Mouse (Mus musculus) myocyte (in vitro differentiated cells): ENCODE measurements at regions not wholly inside any gene's neighbourhood (a gene's known extent, or its start where the extent isn't known, plus 50 kb on each side); places are given as distances from the start of the nearest gene placed in this dataset.

Experiments used
- H3K27me3 ChIP-seq: one replicate; pipeline ENCODE4 v1.6.1; 2011; ENCODE audit not compliant: control insufficient read depth, insufficient read depth, insufficient read length
- H3K36me3 ChIP-seq: one replicate; pipeline ENCODE4 v1.6.1; 2011; ENCODE audit not compliant: control insufficient read depth, insufficient read depth
- H3K4me2 ChIP-seq: one replicate; pipeline ENCODE4 v1.6.1; 2011; ENCODE audit warnings: low read depth, control low read depth
- H3K4me3 ChIP-seq: one replicate; pipeline ENCODE4 v1.5.1; 2011; ENCODE audit warnings: mild to moderate bottlenecking, control low read depth, moderate library complexity
- H3K79me2 ChIP-seq: one replicate; pipeline ENCODE4 v1.6.1; 2011; ENCODE audit not compliant: control insufficient read depth, insufficient read depth
- H3ac ChIP-seq: one replicate; pipeline ENCODE4 v1.6.1; 2011; ENCODE audit not compliant: control insufficient read depth, insufficient read length
- CEBPB ChIP-seq: IDR thresholded peaks from 2 replicates; pipeline ENCODE4 v1.6.1; 2011; ENCODE audit warnings: mild to moderate bottlenecking, moderate library complexity; ENCODE audit not compliant: poor library complexity, insufficient read depth, severe bottlenecking
- E2F4 ChIP-seq: IDR thresholded peaks from one replicate; pipeline ENCODE4 v1.6.1; 2011; ENCODE audit warnings: mild to moderate bottlenecking, control low read depth, moderate library complexity; ENCODE audit not compliant: insufficient read depth
- MAX ChIP-seq: IDR thresholded peaks from one replicate; pipeline ENCODE4 v1.6.1; 2011; ENCODE audit warnings: low read depth, mild to moderate bottlenecking, control low read depth
- MYOD1 ChIP-seq, 3 experiments: IDR thresholded peaks; one replicate each; pipeline ENCODE4 v1.6.1; 2011; ENCODE audit warnings: control low read depth in 2 of 3, low read depth in 2 of 3, mild to moderate bottlenecking in 2 of 3, moderate library complexity in 1 of 3; ENCODE audit not compliant: insufficient read length in 2 of 3, control insufficient read depth in 1 of 3
- MYOG ChIP-seq, 3 experiments: IDR thresholded peaks; one replicate each; pipeline ENCODE4 v1.6.1; 2011; ENCODE audit warnings: control low read depth in 2 of 3, low read depth in 2 of 3, mild to moderate bottlenecking in 2 of 3; ENCODE audit not compliant: insufficient read length in 2 of 3, control insufficient read depth in 1 of 3, insufficient read depth in 1 of 3
- POLR2A ChIP-seq: IDR thresholded peaks from one replicate; pipeline ENCODE4 v1.6.1; 2011; ENCODE audit warnings: low read depth, mild to moderate bottlenecking, control low read depth, moderate library complexity; ENCODE audit not compliant: insufficient read length
- POLR2AphosphoS2 ChIP-seq: IDR thresholded peaks from one replicate; pipeline ENCODE4 v1.6.1; 2011; ENCODE audit warnings: low read depth, control low read depth; ENCODE audit not compliant: insufficient read length
- REST ChIP-seq: IDR thresholded peaks from one replicate; pipeline ENCODE4 v1.6.1; 2011; ENCODE audit warnings: mild to moderate bottlenecking, control low read depth, moderate library complexity; ENCODE audit not compliant: insufficient read depth, insufficient read length
- SRF ChIP-seq: IDR thresholded peaks from one replicate; pipeline ENCODE4 v1.6.1; 2011; ENCODE audit warnings: low read depth; ENCODE audit not compliant: control insufficient read depth, insufficient read length
- TCF12 ChIP-seq: IDR thresholded peaks from one replicate; pipeline ENCODE4 v1.6.1; 2011; ENCODE audit warnings: mild to moderate bottlenecking, control low read depth; ENCODE audit not compliant: poor library complexity, insufficient read depth, severe bottlenecking
- TCF3 ChIP-seq: IDR thresholded peaks from one replicate; pipeline ENCODE4 v1.6.1; 2011; ENCODE audit warnings: low read depth, control low read depth; ENCODE audit not compliant: insufficient read length
- USF1 ChIP-seq: IDR thresholded peaks from one replicate; pipeline ENCODE4 v1.6.1; 2011; ENCODE audit warnings: low read depth, mild to moderate bottlenecking, control low read depth, moderate library complexity

- Histone ChIP-seq H3K79me2 (no peaks in the 10 kb centered on the region), H3K4me2 (no peak overlapping the region), H3K4me3 (no peak overlapping the region), H3K36me3 (no peaks in the 10 kb centered on the region), H3ac (no peak overlapping the region), H3K27me3 (no peaks in the 10 kb centered on the region)
- no peak for TF ChIP-seq REST
- no peak for TF ChIP-seq MYOD1 (IDR thresholded peaks at IDR 0.05; ENCODE audit: control insufficient read depth in 1 of 3, insufficient read length in 2 of 3, low read depth in 2 of 3)
- TF ChIP-seq USF1: no peak
- TF ChIP-seq TCF12: no peak
- no peak for TF ChIP-seq E2F4
- TF ChIP-seq CEBPB: no peak
- no peak for TF ChIP-seq TCF3
- no peak for TF ChIP-seq POLR2AphosphoS2
- no peak for TF ChIP-seq MYOG (IDR thresholded peaks at IDR 0.05; ENCODE audit: control insufficient read depth in 1 of 3, insufficient read depth in 1 of 3, insufficient read length in 2 of 3, low read depth in 2 of 3)
- TF ChIP-seq SRF: no peak
- TF ChIP-seq POLR2A: no peak
Measured at GRCm38 (mm10) chr2:17838859-17839581, 107.8 kb upstream of the Nebl start.

- Histone ChIP-seq H3ac (no peak overlapping the region), H3K4me2 (no peak overlapping the region), H3K79me2 (no peaks in the 10 kb centered on the region), H3K4me3 (no peak overlapping the region), H3K27me3 (no peaks in the 10 kb centered on the region), H3K36me3 (no peaks in the 10 kb centered on the region)
- no peak for TF ChIP-seq USF1
- TF ChIP-seq MYOD1 (IDR thresholded peaks at IDR 0.05; ENCODE audit: control insufficient read depth in 1 of 3, insufficient read length in 2 of 3, low read depth in 2 of 3): no peak
- no peak for TF ChIP-seq CEBPB
- no peak for TF ChIP-seq MYOG (IDR thresholded peaks at IDR 0.05; ENCODE audit: control insufficient read depth in 1 of 3, insufficient read depth in 1 of 3, insufficient read length in 2 of 3, low read depth in 2 of 3)
- TF ChIP-seq POLR2A: no peak
- no peak for TF ChIP-seq MAX
- TF ChIP-seq REST: no peak
- no peak for TF ChIP-seq SRF
- TF ChIP-seq TCF12: no peak
- TF ChIP-seq POLR2AphosphoS2: no peak
- no peak for TF ChIP-seq TCF3
- TF ChIP-seq E2F4: no peak
Measured at GRCm38 (mm10) chr2:17838381-17838680, 107.1 kb upstream of the Nebl start.

GRCm38 (mm10) chr2:17837541-17838380 lies 106.5 kb upstream of the Nebl start:
- H3K4me3 ChIP-seq: no peak overlapping the region
- no peaks in the 10 kb centered on the region for H3K36me3 ChIP-seq
- TF ChIP-seq MAX (no peak), POLR2AphosphoS2 (no peak), TCF12 (no peak), MYOG (IDR thresholded peaks at IDR 0.05; ENCODE audit: control insufficient read depth in 1 of 3, insufficient read depth in 1 of 3, insufficient read length in 2 of 3, low read depth in 2 of 3) (no peak), E2F4 (no peak), CEBPB (no peak), SRF (no peak), REST (no peak), TCF3 (no peak), USF1 (no peak), MYOD1 (IDR thresholded peaks at IDR 0.05; ENCODE audit: control insufficient read depth in 1 of 3, insufficient read length in 2 of 3, low read depth in 2 of 3) (no peak), POLR2A (no peak)
- no peak overlapping the region for H3K4me2 ChIP-seq
- no peaks in the 10 kb centered on the region for H3K79me2 ChIP-seq
- no peaks in the 10 kb centered on the region for H3K27me3 ChIP-seq
- no peak overlapping the region for H3ac ChIP-seq

- Histone ChIP-seq H3ac (no peak overlapping the region), H3K4me2 (no peak overlapping the region), H3K79me2 (no peaks in the 10 kb centered on the region), H3K4me3 (no peak overlapping the region), H3K36me3 (no peaks in the 10 kb centered on the region), H3K27me3 (no peaks in the 10 kb centered on the region)
- TF ChIP-seq TCF12 (no peak), SRF (no peak), E2F4 (no peak), MYOD1 (IDR thresholded peaks at IDR 0.05; ENCODE audit: control insufficient read depth in 1 of 3, insufficient read length in 2 of 3, low read depth in 2 of 3) (no peak), MAX (no peak), POLR2AphosphoS2 (no peak), REST (no peak), USF1 (no peak), POLR2A (no peak), MYOG (IDR thresholded peaks at IDR 0.05; ENCODE audit: control insufficient read depth in 1 of 3, insufficient read depth in 1 of 3, insufficient read length in 2 of 3, low read depth in 2 of 3) (no peak), TCF3 (no peak), CEBPB (no peak)
Measured at GRCm38 (mm10) chr2:17832726-17833125, 101.5 kb upstream of the Nebl start.
